Mouse (Mus musculus): ENCODE results near the gene Slx4ip.

DNA sequence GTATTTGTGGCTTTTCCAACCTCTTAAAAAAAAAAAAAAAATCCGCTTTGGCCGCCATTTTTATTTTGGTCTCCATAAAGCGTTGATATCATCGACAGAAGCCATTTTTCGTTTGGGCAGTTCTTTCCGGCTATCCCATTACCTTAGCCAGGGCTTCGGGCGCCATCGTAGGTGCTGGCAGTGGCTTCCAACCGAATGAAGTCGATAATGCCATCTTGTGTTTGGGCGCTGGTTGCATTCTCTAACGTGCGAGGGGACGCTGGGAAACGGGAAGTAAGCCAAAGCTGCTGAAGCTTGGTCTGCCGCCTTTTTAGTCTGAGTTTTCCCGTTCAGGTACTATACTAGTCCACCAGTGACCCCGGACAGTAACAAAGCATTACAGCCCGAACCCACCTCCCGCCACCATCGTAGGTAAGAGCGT lies 943 bp downstream of the Slx4ip start:
- TF ChIP-seq CTCF (IDR thresholded peaks at IDR 0.05; ENCODE audit: borderline replicate concordance, control insufficient read depth, extremely low read depth, insufficient read depth, low read length, poor library complexity): no peak
- peak; percentile 62; the same call in 1 of the 2 replicates for TF ChIP-seq POLR2A (IDR thresholded peaks at IDR 0.05; ENCODE audit: control insufficient read depth, extremely low read depth, insufficient read depth, low read length, poor library complexity)

Measured in thymus, adult 2 months (tissue).